Mouse (Mus musculus) adipocyte (in vitro differentiated cells): ENCODE measurements at regions not wholly inside any gene's neighbourhood (a gene's known extent, or its start where the extent isn't known, plus 50 kb on each side); places are given as distances from the start of the nearest gene placed in this dataset.

ENCODE experiments used
- DNase-seq: peaks from one replicate; pipeline ENCODE4 v3.0.0-alpha.2; 2016; ENCODE audit warnings: low spot score

DNA sequence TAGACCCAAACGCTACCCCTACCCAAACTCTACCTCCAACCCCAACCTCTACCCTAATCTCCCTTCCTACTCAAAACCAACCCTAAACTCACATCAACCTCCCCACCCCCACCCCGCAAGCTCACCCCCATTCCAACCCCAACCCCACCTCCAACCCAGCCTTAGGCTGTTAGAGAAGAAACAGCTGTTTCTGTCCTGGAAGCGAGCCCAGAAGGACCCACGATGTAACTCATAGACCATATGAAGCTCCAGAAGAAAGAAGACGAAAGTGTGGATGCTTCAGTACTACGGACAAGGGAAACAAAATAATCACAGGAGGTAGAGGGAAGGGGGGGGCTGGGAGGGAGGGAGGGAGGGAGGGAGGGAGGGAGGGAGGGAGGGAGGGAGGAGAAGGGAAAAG, 58.4 kb downstream of the Sox11 start:
- no peak for DNase-seq

DNA sequence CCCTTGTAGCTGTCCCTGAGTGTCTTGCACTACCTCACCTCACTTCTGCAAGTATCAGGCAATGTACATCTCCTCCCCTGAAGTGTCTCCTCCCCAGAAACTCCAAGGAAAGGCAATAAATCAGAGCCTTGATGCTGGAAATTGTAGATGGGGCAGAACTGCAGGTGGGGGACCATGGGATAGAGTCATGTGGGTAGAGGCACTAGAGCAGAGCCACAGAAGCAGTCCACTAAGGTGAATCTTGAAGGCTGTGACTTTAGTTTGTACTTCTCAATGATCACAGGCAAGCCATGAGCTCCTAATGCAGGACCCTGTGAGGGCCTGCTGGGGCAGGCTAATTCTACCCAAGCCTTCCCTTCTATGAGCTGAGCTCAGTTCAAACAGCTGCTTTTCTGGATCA, 80.4 kb downstream of the Sox11 start:
- DNase-seq = no peak

DNA sequence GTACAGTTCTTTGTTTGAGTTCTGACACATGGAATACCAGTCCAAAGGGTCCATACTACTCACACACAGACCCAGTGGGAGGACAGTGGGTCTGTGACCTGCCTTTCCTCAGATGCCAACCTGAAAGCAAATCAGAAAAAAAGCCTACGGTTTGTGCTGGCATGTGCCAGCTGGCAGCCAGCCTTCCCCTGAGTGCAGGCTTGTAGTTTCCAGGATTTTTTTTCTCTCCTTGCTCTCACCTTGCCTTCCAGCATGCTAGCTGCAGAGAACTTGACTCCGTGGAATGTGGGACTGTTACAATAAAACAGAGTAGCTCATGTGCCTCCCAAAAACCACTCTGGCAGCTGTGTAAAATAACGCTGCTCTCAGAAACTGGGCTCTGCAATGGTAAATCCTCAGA, 88.2 kb downstream of the Sox11 start:
- DNase-seq = no peak

DNA sequence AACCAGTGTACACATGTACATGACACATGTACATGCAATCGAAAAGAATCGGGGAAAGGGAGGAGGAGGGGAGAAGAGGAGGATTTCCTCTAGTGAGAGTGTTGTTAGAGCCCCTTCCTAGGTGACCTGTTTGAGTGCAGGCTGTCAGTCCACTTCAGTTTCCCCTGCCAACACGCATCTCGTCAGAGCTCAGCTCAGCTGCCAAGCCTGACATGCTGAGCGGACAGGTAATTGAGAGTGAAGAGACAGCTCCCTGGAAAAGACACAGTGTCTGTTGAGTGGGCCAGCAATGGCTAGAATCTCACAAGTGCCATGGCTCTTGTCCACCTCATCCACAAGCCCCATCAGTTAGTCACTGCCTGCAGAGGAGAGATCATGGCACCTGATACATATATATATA, 90.9 kb downstream of the Sox11 start:
- DNase-seq = no peak

DNA sequence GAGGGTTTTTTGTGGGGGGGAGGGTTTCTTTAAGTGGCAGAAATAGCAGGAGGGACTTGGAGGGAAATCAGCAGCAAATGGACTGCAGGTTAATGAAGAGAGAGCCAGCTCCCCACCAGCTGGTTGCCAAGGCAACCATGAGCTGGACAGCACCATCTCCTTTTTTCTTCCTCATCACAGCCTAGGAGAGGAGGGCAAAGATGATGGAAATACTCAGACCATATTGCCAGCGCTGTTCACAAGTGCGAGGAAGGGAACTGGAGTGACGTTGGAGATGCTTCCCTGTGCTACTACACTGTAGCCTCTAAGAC, 93.9 kb downstream of the Sox11 start:
- no peak for DNase-seq

DNA sequence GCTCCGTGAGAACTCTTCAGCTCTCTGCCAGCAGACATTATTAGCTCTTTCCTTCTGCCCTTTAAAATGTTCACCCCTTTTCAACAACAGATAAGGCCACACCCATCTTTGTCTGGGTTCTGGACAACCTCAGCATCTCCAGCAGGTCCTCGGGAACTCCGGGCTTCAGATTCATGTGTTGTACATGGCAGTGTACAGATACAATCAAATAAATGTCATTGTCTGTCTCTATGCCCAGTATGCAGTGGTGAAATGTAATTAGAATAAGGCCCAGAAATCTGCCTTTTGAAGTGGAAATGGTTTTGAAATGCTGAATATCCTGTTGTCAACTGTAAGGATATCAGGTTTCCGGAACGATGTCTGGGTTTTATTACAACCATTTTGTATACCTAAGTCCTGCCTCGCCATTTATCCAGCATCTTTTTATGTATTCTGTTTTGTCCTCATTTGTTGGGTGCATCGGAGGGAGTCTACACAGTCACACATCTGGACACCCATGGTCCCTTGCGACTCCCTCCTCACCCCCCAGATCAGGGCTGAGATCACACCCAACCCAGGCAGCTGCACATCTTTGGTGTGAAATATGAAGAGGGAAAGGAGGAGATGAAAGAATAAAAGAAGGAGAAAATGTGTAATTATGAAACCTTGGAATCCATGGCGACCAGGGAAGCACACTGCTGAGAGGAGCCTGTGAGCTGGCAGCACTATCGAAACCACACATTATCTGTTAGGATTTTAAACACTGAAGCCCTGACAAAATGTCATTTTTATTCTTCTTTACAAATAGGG, 94.4 kb downstream of the Sox11 start:
- no peak for DNase-seq

DNA sequence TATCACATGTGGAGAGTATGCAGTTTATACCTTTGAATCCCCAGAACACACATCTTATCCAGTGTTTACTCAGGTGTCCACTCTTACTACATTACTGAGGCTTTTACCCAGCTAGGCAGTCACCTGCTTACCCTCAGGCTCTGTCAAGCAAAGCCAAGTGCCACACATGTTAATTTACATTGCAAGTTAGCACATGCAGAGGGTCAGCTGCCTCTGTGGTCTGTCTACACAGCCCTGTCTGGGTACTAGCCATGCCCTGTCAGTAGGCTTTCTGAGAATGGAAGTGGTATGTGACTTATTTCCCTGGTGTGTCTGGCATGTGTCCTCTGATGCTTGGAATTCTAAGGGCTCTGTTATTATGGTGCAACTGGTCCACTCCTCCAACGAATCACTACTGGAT, 106.6 kb downstream of the Sox11 start:
- DNase-seq = no peak

DNA sequence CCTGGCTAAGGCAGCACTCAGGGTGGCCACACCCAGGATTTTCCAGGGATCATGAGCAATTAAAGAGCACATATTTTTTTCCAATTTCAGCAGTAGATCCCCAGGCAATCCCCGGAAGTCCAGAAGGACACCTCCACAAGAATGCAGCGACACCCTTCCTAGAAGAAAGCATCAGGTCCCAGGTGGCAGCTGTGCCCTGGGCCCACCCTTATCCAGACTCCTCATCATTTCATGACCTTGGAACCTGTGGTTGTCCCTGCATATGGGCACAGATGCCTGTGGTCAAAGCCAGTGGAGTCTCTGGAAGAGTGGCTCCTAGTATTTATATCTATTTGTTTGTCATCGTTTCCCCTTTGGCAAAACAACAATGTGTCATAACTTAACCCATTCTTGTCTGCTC, 120.8 kb downstream of the Sox11 start:
- DNase-seq = no peak

DNA sequence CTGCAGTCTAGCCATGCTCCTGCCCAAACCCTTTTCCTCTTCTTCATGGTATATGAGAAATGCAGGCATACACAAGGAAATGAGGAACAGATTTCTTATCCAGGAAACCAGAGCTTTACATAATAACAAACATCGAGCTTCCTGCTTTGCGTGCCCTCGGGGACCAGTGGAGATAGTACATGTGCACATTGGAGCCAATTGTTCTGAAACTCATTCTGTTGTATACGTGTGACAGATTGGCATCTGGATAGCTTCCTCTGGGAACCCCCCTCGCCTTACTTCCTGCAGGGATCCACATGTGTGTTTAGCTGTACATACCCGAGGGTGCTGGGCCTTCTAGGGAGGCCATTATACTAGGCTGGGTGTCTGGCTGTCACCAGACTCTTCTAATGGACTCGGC, 141.2 kb downstream of the Sox11 start:
- no peak for DNase-seq

DNA sequence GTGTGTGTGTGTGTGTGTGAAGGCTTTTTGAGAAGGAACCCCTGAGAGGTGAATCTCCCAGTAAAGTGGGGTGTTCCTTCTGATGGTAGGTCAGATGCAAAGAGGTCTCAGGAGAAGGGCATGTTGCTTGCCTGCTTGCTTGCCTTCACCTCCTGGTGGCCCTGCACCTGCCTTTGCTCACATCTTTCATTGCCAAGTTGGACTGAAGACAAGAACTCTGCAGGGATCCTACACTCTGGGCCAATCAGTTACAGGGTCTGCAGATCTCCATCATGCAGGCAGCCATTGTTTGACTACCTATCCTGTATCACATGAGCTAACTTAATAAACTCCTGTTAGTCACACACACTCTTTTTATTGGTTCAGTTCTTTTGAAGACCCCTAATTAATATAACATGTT, 148.4 kb downstream of the Sox11 start:
- no peak for DNase-seq

DNA sequence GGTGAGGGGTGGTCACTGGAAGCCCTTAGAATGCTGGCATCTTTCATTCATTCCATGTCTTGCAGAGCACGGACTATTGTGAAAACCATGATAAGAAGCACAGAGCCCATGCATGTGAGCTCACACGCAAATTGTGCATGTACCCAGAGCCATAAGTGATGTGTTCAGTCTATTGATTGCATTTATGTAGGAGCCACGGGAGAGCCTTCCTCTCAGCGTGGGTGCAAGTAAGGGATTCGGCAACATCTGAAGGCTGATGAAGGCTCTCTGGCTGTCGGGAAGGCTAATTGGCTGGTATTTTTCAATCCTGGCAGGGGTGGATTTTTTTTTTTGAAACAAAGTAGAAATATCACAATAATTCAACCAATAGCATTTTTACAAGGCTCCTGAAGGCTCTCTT, 150.5 kb downstream of the Sox11 start:
- DNase-seq = no peak

DNA sequence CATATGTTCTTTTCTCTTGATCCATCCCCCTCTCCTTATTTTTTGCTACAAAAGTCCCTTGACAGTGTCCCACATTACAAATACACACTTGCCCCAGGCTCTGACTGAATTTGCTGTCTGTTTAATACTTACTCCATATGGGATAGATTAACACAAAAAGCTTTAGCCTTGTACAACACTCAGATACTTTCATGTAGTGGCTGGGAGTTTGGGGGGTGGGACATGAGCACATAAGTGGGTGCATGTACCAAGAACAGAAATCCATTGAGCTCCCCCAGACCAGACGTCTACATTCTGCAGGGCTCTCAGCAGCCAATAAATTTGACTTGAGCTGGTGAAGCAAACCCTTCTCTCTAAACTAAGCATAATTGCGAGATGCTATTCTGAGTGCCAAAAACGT, 154.9 kb downstream of the Sox11 start:
- no peak for DNase-seq

DNA sequence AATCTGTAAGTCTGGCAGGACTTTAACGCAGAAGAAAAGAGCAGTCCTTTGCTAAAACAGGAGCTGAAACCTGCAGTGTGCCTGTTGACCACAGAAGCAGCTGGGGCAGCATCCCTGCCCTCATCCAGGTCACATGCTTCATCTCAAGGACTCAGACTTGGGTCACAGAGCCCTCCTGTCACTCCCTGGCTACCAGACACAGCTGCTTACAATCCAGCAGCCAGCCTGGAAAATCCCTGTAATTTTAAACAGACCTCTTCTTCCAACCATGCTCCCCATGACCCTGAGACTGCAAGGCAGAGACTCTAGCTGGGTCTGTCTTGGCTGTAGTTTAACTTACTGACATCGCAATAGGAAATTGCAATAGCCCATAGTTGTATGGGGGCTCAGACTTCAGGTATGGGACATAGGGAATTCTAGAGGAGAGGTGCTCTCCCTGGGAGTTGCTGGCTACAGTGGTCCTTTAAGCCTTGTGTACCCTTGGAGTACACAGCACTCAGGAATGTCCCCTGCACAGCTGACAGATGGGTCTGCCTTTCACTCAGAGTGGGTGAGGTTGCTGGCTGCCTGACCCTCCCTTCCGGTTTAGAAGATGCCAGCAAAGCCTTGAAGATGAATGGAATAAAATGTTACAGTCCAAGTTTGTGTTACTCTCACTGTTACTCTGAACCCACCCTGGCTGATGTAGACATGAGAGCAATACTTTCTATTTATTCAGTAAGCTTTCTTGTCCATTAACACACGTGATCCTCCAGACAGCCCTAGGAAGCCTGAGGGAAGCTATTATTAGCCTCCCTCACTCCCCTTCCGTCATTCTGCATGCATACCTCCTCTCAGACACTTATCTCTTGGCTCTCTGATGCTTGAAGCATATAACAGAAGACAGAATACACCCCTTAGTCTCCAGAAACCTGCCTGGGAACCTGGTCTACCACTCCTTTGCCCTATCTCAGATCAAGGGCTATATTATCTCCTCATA, 159.7 kb downstream of the Sox11 start:
- DNase-seq = no peak

DNA sequence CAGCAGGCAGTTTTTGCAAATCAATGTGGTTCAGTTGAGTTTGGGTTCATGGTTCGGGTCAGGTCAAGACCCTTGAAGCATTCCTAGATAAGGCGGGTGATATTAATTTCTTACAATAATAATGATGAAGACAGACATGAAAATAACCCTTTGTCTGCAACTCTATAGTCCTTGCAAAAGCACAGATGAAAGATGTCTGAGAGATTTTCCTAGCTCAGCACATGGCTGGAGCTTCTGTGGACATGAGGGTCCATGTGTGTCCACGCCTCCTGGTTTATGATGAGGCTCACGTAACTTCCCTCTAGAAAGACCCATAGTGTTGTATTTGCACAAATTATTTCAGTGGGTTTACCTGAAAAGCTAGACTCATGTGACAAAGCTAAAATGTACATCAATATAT, 168.8 kb downstream of the Sox11 start:
- no peak for DNase-seq

DNA sequence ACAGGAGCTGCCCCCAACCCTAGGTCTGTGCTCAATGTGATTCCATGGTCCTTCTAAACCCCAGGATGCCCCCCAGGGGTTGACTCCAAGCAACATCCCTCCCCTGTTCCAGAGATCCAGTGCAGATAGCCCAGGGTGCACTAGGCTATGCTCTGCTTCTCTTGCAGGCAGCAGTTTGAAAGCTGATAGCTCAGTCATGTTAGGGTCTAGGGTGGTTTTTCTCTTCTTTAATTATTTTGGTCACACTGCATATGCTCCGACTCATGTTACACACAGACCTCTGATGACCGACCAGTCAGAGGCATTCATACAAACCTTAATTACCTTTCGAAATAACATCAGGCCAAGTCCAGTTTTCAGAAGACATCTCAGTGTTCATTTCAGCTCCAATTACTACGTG, 169.2 kb downstream of the Sox11 start:
- DNase-seq = no peak

DNA sequence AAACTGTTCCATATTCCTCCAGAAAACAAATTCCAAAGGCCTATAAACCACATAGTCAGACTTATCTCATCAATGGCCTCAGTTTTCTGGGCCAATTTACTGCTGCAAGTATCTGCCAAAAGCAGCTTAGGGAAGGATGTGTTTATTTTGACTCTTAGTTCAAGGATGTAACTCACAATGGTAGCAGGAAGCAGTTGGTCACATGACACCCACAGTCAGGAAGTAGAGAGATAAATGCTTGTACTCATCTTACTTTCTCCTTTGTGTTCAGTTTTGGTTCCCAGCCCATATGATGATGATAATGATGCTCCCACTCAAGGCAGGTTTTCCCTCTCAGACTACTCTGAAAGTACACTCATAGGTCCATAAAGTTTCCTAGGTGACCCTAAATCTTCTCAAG, 170.8 kb downstream of the Sox11 start:
- no peak for DNase-seq

DNA sequence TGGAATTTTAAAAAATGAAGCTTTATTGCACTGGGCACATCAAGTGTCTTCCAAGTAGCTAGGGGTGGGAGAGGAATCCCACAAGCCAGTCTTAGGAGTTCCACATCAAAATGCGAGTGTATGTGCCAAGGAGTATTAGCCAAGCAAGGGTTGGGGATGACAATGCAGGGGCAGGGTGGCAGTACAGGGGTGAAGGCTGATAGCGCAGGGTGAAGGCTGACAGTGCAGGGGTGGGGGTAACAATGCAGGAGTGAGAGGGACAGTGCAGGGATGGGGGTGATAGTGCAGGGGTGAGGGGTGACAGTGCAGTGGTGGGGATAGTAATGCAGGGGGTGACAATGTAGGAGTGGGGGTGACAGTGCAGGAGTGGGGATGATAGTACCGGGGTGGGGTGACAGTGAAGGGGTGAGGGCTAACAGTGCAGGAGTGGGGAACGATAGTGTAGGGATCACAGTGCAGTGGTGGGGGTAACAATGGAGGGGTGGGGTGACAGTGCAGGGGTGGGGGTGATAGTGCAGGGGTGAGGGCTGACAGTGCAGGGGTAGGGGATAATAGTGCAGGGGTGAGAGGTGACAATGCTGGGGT, 177.4 kb downstream of the Sox11 start:
- DNase-seq = no peak

DNA sequence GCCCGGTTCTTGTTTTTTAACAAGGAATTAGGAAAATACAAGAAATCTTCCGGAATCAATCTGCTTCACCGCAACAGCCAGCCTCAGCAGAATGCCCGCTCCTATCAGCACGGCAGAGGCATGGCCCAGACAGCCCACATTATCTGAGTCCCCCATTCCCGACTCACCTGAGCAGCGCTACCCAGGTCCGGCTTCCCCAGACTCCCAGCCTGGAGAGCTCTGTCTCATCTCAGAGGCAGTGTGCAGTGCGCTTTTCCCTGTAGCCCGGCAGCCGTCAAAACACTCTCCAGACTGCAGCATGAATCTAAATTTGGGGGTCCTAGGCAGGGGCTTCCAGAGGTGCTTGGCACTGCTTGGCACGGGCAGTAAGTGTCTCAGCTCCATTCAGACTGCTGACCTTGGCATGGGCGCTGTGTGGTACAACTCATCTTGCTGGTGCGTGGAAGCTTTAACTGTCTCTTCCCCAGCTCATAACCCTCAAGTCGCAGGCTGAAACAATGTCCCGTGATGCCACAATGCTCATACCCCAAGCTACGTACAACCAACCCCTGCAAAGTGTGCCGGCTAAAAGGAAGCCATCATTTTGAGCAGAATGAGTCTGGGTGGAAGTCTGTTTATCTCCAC, 182.2 kb downstream of the Sox11 start:
- DNase-seq = no peak

DNA sequence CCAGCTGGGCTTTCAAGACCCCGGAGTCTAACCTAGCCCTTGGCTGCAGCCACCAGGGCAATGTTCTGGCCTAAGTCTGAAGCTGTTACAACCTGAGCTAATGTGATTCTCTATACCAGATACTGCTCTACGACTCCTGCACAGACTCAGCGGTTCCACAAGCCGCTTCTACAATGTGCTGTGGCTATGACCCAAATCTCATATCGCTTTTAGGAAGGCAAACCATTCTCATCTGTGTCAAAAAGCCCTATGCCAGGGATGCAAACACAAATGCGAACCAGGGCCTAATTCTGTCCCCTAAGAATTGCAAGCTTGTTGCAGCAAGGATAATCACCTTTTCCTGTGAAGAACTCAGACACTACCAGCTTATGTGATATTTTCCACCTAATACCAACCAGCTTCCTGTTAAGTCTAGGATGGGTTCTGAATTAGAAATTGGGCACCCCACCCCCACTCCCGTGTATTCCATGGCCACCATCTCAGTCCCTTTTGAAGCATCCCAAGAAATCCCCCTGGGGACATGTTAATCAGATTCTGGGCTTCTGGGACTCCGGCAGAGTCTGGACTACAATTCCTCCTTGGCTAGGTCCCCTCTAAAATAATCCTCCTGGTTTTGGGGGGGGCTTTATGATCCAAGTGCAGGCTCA, 182.8 kb downstream of the Sox11 start:
- DNase-seq = no peak

DNA sequence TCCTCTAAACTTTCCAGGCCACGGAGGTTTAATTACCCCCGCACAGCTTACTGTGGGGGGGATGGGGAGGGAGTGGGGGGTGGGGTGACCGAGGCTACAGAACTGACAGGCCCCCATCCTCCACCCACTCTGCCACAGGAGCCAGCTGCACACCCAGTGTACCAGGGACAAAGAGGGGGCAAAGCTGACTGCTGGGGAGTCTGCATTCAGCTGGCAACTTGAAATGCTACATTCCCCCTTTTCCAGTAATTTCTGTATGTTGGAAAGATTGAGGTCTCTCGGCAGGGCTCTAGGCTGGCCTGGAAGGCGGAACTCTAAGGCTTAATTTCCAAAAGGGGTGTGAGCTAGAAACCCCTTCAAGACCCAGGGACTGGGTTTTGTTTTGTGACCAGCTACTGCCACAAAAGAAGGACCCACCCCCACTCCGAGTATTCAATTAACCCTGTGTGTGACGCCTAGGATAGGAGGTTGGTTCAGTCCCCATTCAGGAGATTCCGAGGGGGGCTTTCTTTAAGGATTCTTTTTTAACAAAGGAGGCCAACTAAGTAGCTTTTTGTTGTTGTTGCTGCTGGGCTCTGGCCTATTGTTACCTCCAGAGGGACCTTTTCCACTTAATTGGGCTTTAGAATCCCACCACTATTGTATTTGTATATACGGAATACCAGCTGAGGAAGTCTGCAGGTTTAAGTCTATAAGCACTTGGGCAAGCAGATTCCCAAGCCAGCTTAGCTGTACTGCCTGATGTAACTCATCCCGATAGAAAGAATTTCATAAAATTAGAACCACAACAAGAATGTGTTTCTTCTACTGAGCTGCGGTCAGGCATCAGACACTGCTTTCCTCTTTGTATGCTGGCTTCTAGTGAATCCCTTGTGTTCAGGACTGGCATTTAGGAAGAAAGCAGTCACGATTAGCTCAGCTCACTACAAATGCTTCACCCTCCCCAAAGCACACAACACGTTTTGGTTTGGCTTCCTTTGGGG, 191.2 kb downstream of the Sox11 start:
- DNase-seq = no peak

DNA sequence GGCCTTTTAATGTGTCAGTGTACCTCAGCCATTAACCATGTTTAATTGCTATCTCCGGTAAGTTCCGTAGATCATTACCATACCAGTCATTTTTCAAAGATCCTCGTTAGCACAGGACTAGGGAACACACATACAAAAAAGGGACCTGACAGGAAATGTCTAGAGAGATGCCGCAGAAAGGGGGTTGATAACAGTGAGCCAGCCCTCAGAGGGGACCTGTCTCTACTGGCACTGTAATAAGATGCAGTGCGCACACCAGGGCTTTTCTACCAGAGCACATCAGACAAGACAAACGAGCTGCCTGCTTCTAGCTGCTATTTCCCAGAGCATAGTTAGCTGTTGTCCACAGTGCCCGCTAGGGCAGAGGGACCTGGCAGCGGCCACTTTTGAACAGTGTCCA, 199.1 kb downstream of the Sox11 start:
- DNase-seq = no peak
